Mouse (Mus musculus) gastrocnemius, postnatal 14 days (tissue): ENCODE data around the gene Ccdc114. TPM values are rescaled to one million over a fixed set of nuclear protein-coding genes. Genes with fewer than 3 reads are reported as not detected.

Experiments used
- DNase-seq: peaks from one replicate; pipeline ENCODE4 v3.0.0; 2021; ENCODE audit warnings: mixed read lengths
- intact Hi-C: fragments of 180-260 bp; cut with DNase I; formaldehyde crosslinking; loops from one replicate; pipeline ENCODE4 v1.15.1; 2025; ENCODE audit warnings: low total_unique reads
- total RNA-seq, 2 experiments: library from RNA; stranded (reverse); gene quantifications; 2 replicates each; pipeline ENCODE4 v1.2.3; 2021

Gene Ccdc114
- total RNA-seq, 2 experiments from 2014 or later: 0.39 to 0.78 TPM

GRCm38 (mm10) chr7:45971831-45972723 lies 48.2 kb downstream of the Ccdc114 start:
- intact Hi-C loops: no loop called here
- no peak for DNase-seq

GRCm38 (mm10) chr7:45973271-45973687 lies 49.4 kb downstream of the Ccdc114 start:
- DNase-seq: no peak
- intact Hi-C loops: no loop called here

GRCm38 (mm10) chr7:45974103-45974502 lies 50.2 kb downstream of the Ccdc114 start:
- no peak for DNase-seq
- intact Hi-C loops: no loop called here

GRCm38 (mm10) chr7:45974512-45974911 lies 50.6 kb downstream of the Ccdc114 start:
- DNase-seq: no peak
- intact Hi-C loops: no loop called here

DNA sequence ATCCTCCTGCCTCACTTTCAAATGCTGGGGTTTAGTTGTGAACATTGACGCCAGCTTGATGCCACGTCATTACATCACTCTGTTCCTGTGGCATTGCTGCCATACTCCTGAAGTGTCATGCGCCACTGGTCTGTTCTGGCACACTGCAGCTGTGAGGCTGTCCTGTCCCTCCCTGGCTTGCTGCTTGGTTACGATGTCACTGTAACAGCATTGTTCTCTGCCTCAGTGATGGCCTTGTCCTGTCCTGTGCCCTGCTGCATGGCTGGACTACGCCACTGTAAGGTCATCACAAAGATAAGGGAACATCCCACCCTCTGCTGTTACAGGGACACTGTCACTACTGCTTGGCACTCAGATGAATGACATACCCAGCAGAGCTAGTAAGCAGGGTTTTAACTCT lies 57.7 kb downstream of the Ccdc114 start:
- DNase-seq: no peak
- intact Hi-C loops: no loop called here

- intact Hi-C loops: no loop called here
Measured at GRCm38 (mm10) chr7:45986893-45987292, 63.0 kb downstream of the Ccdc114 start.

DNA sequence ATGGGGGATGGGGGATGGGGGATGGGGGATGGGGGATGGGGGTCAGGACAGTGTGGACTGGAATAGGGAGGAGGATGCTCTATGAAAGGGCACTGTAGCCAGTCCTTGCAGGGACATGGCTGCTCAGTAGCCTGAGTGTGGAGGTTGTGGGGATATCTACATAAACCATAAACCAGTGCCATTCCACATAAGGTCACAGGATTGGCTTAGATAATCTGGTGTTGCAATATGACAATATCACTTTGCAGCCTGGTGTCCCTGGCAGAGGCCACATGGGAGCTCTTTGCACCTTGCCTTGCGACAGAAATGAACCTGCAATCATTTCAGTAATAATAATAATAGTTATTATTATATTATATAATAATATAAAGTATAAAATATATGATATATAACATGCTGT lies 64.5 kb downstream of the Ccdc114 start:
- intact Hi-C loops: no loop called here
- DNase-seq: no peak

More at GRCm38 (mm10) chr7:45986893-45987292, 63.0 kb downstream of the Ccdc114 start:
- no peak for DNase-seq

GRCm38 (mm10) chr7:45992470-45992869 lies 68.6 kb downstream of the Ccdc114 start:
- intact Hi-C loops: no loop called here
- no peak for DNase-seq

Other genes with a start within 250 kb of the Ccdc114 start
- under 1 TPM; 0.51 to 0.62 TPM for gene Ntn5, start 240.1 kb upstream of the Ccdc114 start, total RNA-seq
- gene Sec1, start 229.7 kb upstream of the Ccdc114 start, total RNA-seq: under 1 TPM; 0.18 to 0.31 TPM
- 1 to 10 TPM; 4.5 to 4.6 TPM for gene Car11, start 224.2 kb upstream of the Ccdc114 start, total RNA-seq
- 10 to 100 TPM; 20.6 to 32.8 TPM for gene Dbp, start 219.0 kb upstream of the Ccdc114 start, total RNA-seq
- gene Rpl18, start 208.6 kb upstream of the Ccdc114 start, total RNA-seq: 100 to 1,000 TPM; 607 to 662 TPM
- gene Sphk2, start 206.1 kb upstream of the Ccdc114 start, total RNA-seq: 10 to 100 TPM; 12.0 to 13.2 TPM
- under 1 TPM; 0.16 TPM for gene Fam83e, start 202.9 kb upstream of the Ccdc114 start, total RNA-seq
- not detected for gene Spaca4, start 198.3 kb upstream of the Ccdc114 start, total RNA-seq
- gene Lmtk3, start 140.3 kb upstream of the Ccdc114 start, total RNA-seq: under 1 TPM; 0.11 to 0.39 TPM
- not detected for gene Sult2b1, start 139.4 kb upstream of the Ccdc114 start, total RNA-seq
- gene Cyth2, start 109.5 kb upstream of the Ccdc114 start, total RNA-seq: 10 to 100 TPM; 34.6 to 35.8 TPM
- under 1 TPM; 0.16 to 0.18 TPM for gene Kcnj14, start 99.3 kb upstream of the Ccdc114 start, total RNA-seq
- 10 to 100 TPM; 10.5 to 16.5 TPM for gene Grwd1, start 93.1 kb upstream of the Ccdc114 start, total RNA-seq
- 10 to 100 TPM; 64.2 to 68.5 TPM for gene Kdelr1, start 51.3 kb upstream of the Ccdc114 start, total RNA-seq
- under 1 TPM; 0.44 to 0.64 TPM for gene Grin2d, start 45.7 kb upstream of the Ccdc114 start, total RNA-seq
- under 1 TPM in 1 of 2 experiments, not detected in 1; 0.24 TPM for gene Syngr4, start 27.4 kb upstream of the Ccdc114 start, total RNA-seq
- 10 to 100 TPM; 49.2 to 61.0 TPM for gene Tmem143, start 27.1 kb upstream of the Ccdc114 start, total RNA-seq
- gene Emp3, start 2.7 kb upstream of the Ccdc114 start, total RNA-seq: 10 to 100 TPM; 21.5 to 31.1 TPM
- under 1 TPM; 0.07 to 0.21 TPM for gene Abcc6, start 106.2 kb downstream of the Ccdc114 start, total RNA-seq
- 10 to 100 TPM; 40.3 to 42.2 TPM for gene Nomo1, start 109.6 kb downstream of the Ccdc114 start, total RNA-seq
- gene Kcnj11, start 176.7 kb downstream of the Ccdc114 start, total RNA-seq: 10 to 100 TPM; 70.7 to 71.9 TPM